Mouse (Mus musculus) v-Abl transformed pro-B cells (cell line): ENCODE measurements around the gene Map2k6.

Experiments
- in situ Hi-C, 2 experiments: fragments of 400-800 bp; cut with MboI; formaldehyde crosslinking; loops; one replicate each; pipeline ENCODE4 v1.15.1; 2025; ENCODE audit not compliant: unreplicated experiment in 2 of 2

Gene Map2k6

DNA sequence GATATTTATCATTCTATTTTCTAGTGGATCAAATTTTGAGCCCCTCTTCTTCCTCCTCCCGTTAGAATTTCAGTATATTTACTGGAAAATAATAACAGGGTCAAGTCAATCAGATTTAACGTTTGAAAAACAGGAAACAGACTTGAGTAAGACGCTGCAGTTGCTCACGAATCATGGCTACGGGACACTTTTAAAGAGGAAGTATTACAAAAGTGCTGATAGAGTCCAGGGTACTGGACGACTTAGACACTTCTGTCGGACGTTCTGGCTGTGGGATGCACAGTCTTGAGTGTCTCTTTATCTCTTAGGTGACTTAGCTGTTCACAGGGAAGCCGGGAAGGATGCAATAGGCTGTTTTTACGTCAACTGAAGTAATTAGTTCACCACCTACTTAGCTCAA, 139.3 kb downstream of the Map2k6 start:
- in situ Hi-C loops: loop anchor here (5.0 kb wide), 4 partner anchors 504 to 994 kb away; no protein-coding TSS in a partner anchor

DNA sequence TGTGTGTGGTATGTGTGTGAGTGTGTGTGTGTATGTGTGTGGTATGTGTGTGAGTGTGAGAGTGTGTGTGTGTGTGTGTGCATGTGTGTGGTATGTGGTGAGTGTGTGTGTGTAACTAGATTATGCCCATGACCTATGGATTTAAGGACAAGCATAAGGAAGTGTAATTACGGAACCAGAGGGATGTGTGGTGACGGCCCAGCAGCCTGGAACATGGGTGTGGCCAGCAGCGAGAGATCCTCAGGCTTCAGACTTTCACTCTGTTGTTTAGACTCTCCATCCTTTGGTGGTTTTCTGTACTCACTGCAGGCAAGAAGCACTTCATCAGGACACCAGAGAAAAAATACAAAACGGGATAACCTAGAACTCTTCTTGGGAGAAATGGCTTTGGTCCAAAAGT, 143.0 kb downstream of the Map2k6 start:
- in situ Hi-C loops: no loop called here

DNA sequence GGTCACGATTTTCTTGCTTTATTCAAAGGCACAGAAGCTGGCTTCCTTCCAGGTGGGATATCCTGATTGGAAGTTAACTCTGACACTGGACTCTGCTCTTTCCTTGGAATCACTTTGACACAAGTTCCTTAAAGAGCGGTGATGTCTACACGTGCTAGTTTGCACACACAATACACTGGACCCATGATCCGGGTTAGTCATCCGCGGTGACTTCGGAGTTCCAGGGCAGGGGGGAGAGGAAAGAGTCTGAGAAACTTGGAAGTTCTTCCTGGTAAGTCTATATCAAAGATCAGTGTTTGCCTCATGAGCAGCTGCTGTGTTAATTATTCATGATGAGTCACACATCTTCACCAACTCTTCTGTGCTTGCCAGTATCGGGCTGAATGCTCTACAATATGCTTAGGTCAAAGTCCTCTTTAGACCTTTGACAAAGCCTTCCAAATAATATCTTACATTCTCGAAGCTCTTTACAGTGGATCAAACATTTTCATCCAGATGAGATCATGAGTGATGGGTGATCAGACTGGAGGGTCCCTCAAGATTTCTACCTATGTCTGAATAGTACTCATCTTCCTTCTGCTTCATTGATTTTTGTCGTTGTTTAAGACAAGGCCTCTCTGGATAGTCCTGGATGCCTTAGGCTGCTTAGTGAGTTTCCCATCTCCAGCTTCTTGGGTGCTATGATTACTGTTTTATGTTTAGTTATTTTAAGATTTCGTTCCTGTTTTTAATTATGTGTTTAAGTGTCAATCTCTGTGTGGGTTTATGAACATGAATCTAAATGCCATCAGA, 145.7 kb downstream of the Map2k6 start:
- in situ Hi-C loops: no loop called here

DNA sequence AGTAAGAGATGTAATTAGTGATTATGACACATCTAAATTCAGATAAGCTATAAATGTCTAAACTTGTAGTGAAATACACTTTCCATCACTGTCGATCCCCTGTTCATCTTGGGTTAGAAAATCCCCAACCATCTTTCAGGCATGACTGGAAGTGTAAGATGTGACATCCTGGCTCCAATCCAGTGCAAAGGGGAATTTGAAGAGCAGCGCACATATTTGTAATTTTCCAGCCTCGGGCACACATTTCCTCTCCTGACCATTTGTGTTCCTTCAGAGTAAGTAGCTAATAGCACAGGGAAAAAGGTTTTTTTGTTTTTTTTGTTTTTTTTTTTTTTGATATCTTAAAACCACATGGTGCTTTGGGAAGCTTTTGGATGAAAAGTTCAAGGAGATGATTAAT, 146.5 kb downstream of the Map2k6 start:
- in situ Hi-C loops: no loop called here

DNA sequence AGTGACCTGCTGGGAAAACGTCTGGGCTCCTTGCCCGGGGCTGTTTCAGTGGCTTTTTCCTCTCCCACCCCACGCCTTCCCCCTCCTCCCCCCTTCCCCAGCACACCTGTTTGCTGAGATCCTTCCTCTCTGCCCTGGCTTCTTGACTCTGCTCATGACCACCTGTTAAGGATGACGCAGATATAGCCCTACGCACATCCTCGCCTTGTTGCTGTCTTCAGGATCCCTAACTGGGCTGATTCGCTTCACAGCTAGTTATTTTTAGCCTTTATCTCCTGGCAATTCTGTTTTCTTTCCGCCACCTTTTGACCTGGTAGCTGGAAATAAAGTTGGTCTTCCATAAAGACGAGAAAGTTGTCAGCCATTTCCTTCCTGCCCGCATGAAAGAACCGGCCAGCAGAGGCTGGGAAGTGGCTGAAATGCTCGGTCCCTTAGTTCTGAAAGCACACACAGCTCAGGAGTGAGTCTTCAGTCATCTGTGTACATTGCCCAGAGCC, 152.6 kb downstream of the Map2k6 start:
- in situ Hi-C loops: no loop called here

DNA sequence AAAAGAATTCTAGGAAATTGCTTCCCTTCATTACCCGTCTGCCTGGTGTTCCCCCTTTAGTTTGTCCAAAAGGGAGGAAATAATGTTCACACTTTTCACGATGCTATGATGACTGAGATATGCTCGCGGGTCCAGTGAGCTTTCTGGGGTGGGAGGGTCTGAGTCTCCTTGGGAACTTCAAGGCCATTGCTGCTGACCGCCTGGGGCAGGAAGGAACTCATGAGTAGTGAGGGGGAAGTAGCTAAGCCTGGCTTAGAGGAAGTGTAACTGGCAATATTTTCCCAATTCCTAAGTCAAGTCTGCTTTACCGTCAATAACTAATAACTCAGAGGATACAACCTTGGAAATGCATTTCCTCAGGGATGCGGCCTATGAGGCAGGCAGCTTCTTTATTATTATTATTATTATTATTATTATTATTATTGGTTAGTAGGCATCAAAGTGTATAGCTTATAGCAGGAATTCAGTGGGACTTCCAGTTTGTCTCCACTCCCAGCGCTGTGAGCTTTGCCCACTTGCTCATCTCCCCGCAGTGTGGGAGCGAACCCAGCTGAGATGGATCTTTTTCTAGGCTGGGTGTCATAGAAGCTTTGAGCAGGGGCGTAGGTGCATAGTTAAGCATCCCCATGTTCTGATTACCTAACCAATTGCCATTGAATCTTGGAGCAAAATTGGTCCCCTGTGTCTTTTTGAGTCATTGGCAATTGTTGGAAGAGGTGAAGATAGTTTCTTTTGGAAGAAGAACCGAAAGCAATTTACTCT, 163.6 kb downstream of the Map2k6 start:
- in situ Hi-C loops: no loop called here

DNA sequence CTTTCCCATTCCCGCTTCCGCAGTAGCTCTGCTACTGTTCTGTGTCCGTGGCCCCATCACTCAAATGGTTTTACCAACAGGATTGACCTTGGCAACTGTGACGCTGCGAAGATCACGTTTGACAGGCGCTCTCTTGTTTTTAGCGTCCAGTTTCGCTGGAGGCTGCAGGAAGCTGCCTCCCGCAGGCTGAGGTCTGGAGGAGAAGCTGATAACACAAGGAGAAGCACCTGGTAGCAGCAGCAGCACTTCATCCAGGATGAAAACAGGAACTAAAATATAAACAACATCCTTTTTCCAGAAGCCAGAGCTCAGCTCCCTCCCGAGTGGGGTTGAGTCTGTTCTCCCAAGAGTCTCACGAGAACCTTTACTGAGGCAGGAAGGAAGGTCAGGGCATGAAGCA, 164.3 kb downstream of the Map2k6 start:
- in situ Hi-C loops: no loop called here

DNA sequence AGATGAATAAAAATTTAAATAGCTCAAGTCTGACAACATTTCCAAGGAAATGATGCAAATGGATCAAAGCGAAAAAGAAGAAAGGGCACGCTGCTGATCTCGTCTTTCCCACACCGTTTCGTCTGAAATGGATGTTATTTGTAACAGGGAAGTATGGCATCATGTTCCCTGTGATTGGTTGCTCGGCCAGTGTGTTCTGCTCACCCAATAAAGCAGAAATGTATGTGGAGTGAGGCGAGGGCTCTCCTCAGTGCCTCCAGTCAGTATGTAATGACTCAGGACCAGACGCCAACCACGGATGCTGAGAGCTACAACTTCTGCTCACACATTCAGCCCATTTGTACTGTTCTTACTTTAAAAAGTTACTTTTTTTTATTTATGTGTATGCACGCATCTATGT, 164.9 kb downstream of the Map2k6 start:
- in situ Hi-C loops: no loop called here

DNA sequence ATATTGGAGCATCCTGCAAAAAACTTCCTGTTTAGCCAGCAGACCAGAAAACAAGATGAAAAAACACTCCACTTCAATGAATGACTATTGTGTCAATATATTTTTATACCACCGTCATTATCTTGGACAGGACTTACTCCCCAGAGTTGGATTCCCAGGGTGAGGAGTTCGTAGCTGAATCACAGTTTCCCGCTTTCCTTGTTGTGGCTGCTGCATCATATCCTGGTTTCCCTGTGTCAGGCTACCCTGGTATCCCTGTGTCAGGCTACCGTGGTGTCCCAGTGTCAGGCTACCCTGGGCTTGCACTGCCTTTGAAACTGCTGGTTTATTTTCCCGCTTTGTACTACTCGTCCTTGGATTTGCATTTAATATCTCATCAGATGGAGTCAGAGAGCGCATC, 167.4 kb downstream of the Map2k6 start:
- in situ Hi-C loops: no loop called here

DNA sequence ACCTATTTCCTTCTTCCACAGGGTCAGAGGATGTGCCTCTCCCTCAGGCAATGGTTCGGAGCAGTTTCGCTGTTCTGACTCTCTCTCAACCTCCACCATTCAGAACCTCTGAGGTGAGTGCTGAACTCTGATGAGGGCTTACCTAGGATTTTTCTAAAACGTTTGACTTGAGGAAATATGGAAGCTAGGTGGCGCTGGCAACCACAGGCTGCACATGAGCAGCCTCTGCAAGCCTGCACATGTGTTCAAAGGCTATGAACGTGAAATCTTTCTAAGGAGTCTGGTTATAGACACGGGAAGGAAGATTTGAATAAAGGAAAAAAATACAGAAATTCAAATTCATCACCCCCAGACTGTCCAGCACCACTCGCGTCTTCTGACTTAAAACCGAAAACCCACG, 173.6 kb downstream of the Map2k6 start:
- in situ Hi-C loops: no loop called here
